Mouse (Mus musculus) CH12.LX (cell line): Measurements from ENCODE around the gene Rpl11. TPM values are rescaled to one million over a fixed set of nuclear protein-coding genes. Genes with fewer than 3 reads are reported as not detected.

ENCODE experiments used
- DNase-seq: peaks from one replicate; pipeline ENCODE4 v3.0.0-alpha.2; 2013; ENCODE audit errors: extremely low read depth
- H3K27ac ChIP-seq: 2 replicates; pipeline ENCODE4 v1.5.1; 2012; ENCODE audit warnings: low read depth, mild to moderate bottlenecking, control low read depth, moderate library complexity; ENCODE audit not compliant: insufficient read depth
- H3K27me3 ChIP-seq: replicated peaks from 2 replicates; pipeline ENCODE3; 2012; ENCODE audit warnings: inconsistent platforms
- H3K36me3 ChIP-seq, 2 experiments: replicated peaks in 1 of 2; 2 replicates each; pipeline versions ENCODE3 to v1.6.1; 2012; ENCODE audit warnings: inconsistent platforms in 1 of 2, low read length in 1 of 2, mild to moderate bottlenecking in 1 of 2, mixed read lengths in 1 of 2, moderate library complexity in 1 of 2; ENCODE audit not compliant: control insufficient read depth in 1 of 2, insufficient read depth in 1 of 2
- H3K4me1 ChIP-seq, 2 experiments: 2 replicates each; pipeline ENCODE4 v1.6.1; 2012; ENCODE audit warnings: inconsistent platforms in 1 of 2, moderate library complexity in 1 of 2; ENCODE audit not compliant: insufficient read depth in 2 of 2, control insufficient read depth in 1 of 2
- H3K4me2 ChIP-seq: 2 replicates; pipeline ENCODE4 v1.6.1; 2012; ENCODE audit warnings: low read depth, mild to moderate bottlenecking, control low read depth; ENCODE audit not compliant: poor library complexity, insufficient read depth, severe bottlenecking
- H3K4me3 ChIP-seq, 3 experiments: fragments of 150-350 bp in 1 of 3; sonication (generic) in 1 of 3; replicated peaks in 1 of 3; 2 replicates each; pipeline versions ENCODE3 to v1.5.1; 2011 to 2012; ENCODE audit warnings: low read depth in 2 of 3, low read length in 2 of 3, mild to moderate bottlenecking in 2 of 3, moderate library complexity in 2 of 3, control low read depth in 1 of 3, improper control_type of control experiment in 1 of 3, inconsistent platforms in 1 of 3, mixed read lengths in 1 of 3; ENCODE audit not compliant: poor library complexity in 1 of 3
- H3K79me2 ChIP-seq: replicated peaks from 2 replicates; pipeline ENCODE4 v1.6.1; 2012; ENCODE audit warnings: mild to moderate bottlenecking, moderate library complexity; ENCODE audit not compliant: control insufficient read depth, poor library complexity, insufficient read depth, severe bottlenecking; ENCODE audit errors: extremely low read depth
- H3K9ac ChIP-seq: 2 replicates; pipeline ENCODE4 v1.6.1; 2012; ENCODE audit warnings: low read depth, mild to moderate bottlenecking, control low read depth, moderate library complexity; ENCODE audit not compliant: insufficient read depth
- H3K9me3 ChIP-seq: replicated peaks from 2 replicates; pipeline ENCODE3; 2012; ENCODE audit warnings: low read length, inconsistent platforms, mixed read lengths
- BHLHE40 ChIP-seq: IDR thresholded peaks from 2 replicates; pipeline ENCODE4 v1.6.1; 2011; ENCODE audit warnings: mild to moderate bottlenecking, low read depth, low read length, improper control_type of control experiment
- CHD1 ChIP-seq: IDR thresholded peaks from 2 replicates; pipeline ENCODE4 v1.6.1; 2012; ENCODE audit warnings: low read depth, low read length, improper control_type of control experiment, inconsistent platforms
- CTCF ChIP-seq, 2 experiments: IDR thresholded peaks in 1 of 2; conservative IDR thresholded peaks in 1 of 2; 2 replicates each; pipeline ENCODE4 v1.5.1; 2011 to 2012; ENCODE audit warnings: low read depth in 2 of 2, low read length in 2 of 2, improper control_type of control experiment in 1 of 2, inconsistent platforms in 1 of 2, mild to moderate bottlenecking in 1 of 2, moderate library complexity in 1 of 2
- E2F4 ChIP-seq: IDR thresholded peaks from 2 replicates; pipeline ENCODE4 v1.6.1; 2011; ENCODE audit warnings: low read depth, low read length, improper control_type of control experiment; ENCODE audit not compliant: insufficient replicate concordance
- EP300 ChIP-seq: IDR thresholded peaks from 2 replicates; pipeline ENCODE4 v1.6.1; 2011; ENCODE audit warnings: low read length, improper control_type of control experiment
- GABPA ChIP-seq: IDR thresholded peaks from 2 replicates; pipeline ENCODE4 v1.6.1; 2012; ENCODE audit warnings: low read depth, low read length, improper control_type of control experiment, inconsistent platforms; ENCODE audit not compliant: insufficient replicate concordance
- HCFC1 ChIP-seq: IDR thresholded peaks from 2 replicates; pipeline ENCODE4 v1.6.1; 2012; ENCODE audit warnings: low read depth, mild to moderate bottlenecking, inconsistent platforms, low read length, improper control_type of control experiment
- IRF4 ChIP-seq: IDR thresholded peaks from 2 replicates; pipeline ENCODE4 v1.6.1; 2014; ENCODE audit warnings: low read depth, mild to moderate bottlenecking, inconsistent platforms, low read length, improper control_type of control experiment
- JUN ChIP-seq: IDR thresholded peaks from 2 replicates; pipeline ENCODE4 v1.6.1; 2011; ENCODE audit warnings: low read depth, mild to moderate bottlenecking, low read length, improper control_type of control experiment, moderate library complexity; ENCODE audit not compliant: insufficient read depth
- KAT2A ChIP-seq: IDR thresholded peaks from 2 replicates; pipeline ENCODE4 v1.6.1; 2012; ENCODE audit warnings: low read length, improper control_type of control experiment, inconsistent platforms; ENCODE audit not compliant: insufficient replicate concordance
- MAX ChIP-seq: IDR thresholded peaks from 2 replicates; pipeline ENCODE4 v1.6.1; 2011; ENCODE audit warnings: low read length, improper control_type of control experiment
- MEF2A ChIP-seq: IDR thresholded peaks from 2 replicates; pipeline ENCODE4 v1.6.1; 2014; ENCODE audit warnings: low read depth, mild to moderate bottlenecking, inconsistent platforms, low read length, improper control_type of control experiment, borderline replicate concordance
- MXI1 ChIP-seq: IDR thresholded peaks from 2 replicates; pipeline ENCODE4 v1.6.1; 2011; ENCODE audit warnings: mild to moderate bottlenecking, low read depth, low read length, improper control_type of control experiment
- NRF1 ChIP-seq: IDR thresholded peaks from 2 replicates; pipeline ENCODE4 v1.6.1; 2014; ENCODE audit warnings: low read depth, mild to moderate bottlenecking, inconsistent platforms, low read length, improper control_type of control experiment, moderate library complexity
- PAX5 ChIP-seq: IDR thresholded peaks from 2 replicates; pipeline ENCODE4 v1.6.1; 2012; ENCODE audit warnings: low read length, inconsistent platforms, mixed read lengths
- POLR2A ChIP-seq: IDR thresholded peaks from 2 replicates; pipeline ENCODE4 v1.6.1; 2011; ENCODE audit warnings: low read depth, mild to moderate bottlenecking, improper control_type of control experiment, low read length
- POLR2AphosphoS2 ChIP-seq: IDR thresholded peaks from 2 replicates; pipeline ENCODE4 v1.6.1; 2011; ENCODE audit warnings: low read depth, low read length, improper control_type of control experiment
- RAD21 ChIP-seq: IDR thresholded peaks from 2 replicates; pipeline ENCODE4 v1.6.1; 2011; ENCODE audit warnings: low read depth, mild to moderate bottlenecking, low read length, improper control_type of control experiment, moderate library complexity
- SIN3A ChIP-seq: IDR thresholded peaks from 2 replicates; pipeline ENCODE4 v1.6.1; 2012; ENCODE audit warnings: low read length, improper control_type of control experiment, inconsistent platforms
- SMC3 ChIP-seq: IDR thresholded peaks from 2 replicates; pipeline ENCODE4 v1.6.1; 2011; ENCODE audit warnings: low read depth, low read length, improper control_type of control experiment
- UBTF ChIP-seq: IDR thresholded peaks from 2 replicates; pipeline ENCODE4 v1.6.1; 2012; ENCODE audit warnings: low read depth, mild to moderate bottlenecking, inconsistent platforms, low read length, improper control_type of control experiment, moderate library complexity
- USF2 ChIP-seq: conservative IDR thresholded peaks from 2 replicates; pipeline ENCODE4 v1.6.1; 2011; ENCODE audit warnings: low read depth, low read length, improper control_type of control experiment
- ZC3H11A ChIP-seq: IDR thresholded peaks from 2 replicates; pipeline ENCODE4 v1.6.1; 2012; ENCODE audit warnings: low read depth, mild to moderate bottlenecking, inconsistent platforms, low read length, improper control_type of control experiment
- ZKSCAN1 ChIP-seq: IDR thresholded peaks from 2 replicates; pipeline ENCODE4 v1.6.1; 2012; ENCODE audit warnings: low read depth, inconsistent platforms, low read length, improper control_type of control experiment, borderline replicate concordance
- dilution Hi-C: fragments of 300-500 bp; cut with MboI; formaldehyde crosslinking; loops from 2 replicates; pipeline ENCODE4 v1.14.3; 2020; ENCODE audit warnings: low sequenced_read_pairs; ENCODE audit not compliant: extremely low pct_unique_long_range_greater_than_20kb, extremely low pct_ligation_motif_present
- in situ Hi-C: fragments of 300-500 bp; cut with MboI; formaldehyde crosslinking; loops from 3 replicates; pipeline ENCODE4 v1.14.3; 2019; ENCODE audit warnings: low sequenced_read_pairs, low pct_ligation_motif_present, low pct_unique_long_range_greater_than_20kb, mixed read lengths
- polyA plus RNA-seq: library from polyadenylated mRNA; unstranded; fragments of >175 nt; gene quantifications from 2 replicates; pipeline ENCODE4 v1.2.1, GENCODE M21; 2012; ENCODE audit warnings: low read depth; ENCODE audit not compliant: insufficient read length
- total RNA-seq, 2 experiments: library from RNA; depleted of rRNA; stranded (reverse); fragments of 300-350 nt in 1 of 2; fragments of >200 nt in 1 of 2; gene quantifications; 2 replicates each; pipeline ENCODE4 v1.2.3; 2012 to 2014

Gene Rpl11
- total and polyA plus RNA-seq, 3 experiments = 1,170 to 2,513 (median 1,661) TPM

GRCm38 (mm10) chr4:136084840-136085239 lies 31.6 kb upstream of the Rpl11 start:
- Histone ChIP-seq H3K9me3 (peaks cover 7% of the 10 kb centered on the region), H3K27ac (no peak overlapping the region), H3K4me1 (peaks cover 21 to 58% of the 10 kb centered on the region in 2 experiments), H3K79me2 (no peaks in the 10 kb centered on the region), H3K9ac (no peak overlapping the region), H3K27me3 (peaks cover 34% of the 10 kb centered on the region), H3K36me3 (no peaks in the 10 kb centered on the region), H3K4me2 (no peak overlapping the region), H3K4me3 (no peak overlapping the region)
- dilution Hi-C loops = no loop called here
- TF ChIP-seq RAD21 (no peak), MAX (no peak), JUN (no peak), UBTF (no peak), ZKSCAN1 (no peak), MXI1 (no peak), GABPA (no peak), CTCF (conservative IDR thresholded peaks at IDR 0.05 in 1 of 2, IDR thresholded peaks at IDR 0.05 in 1 of 2; ENCODE audit: low read depth in 2 of 2, low read length in 2 of 2) (no peak), IRF4 (no peak), POLR2AphosphoS2 (no peak), MEF2A (no peak), E2F4 (no peak), KAT2A (no peak), HCFC1 (no peak), PAX5 (no peak), SMC3 (no peak), POLR2A (no peak), EP300 (no peak), USF2 (no peak), BHLHE40 (no peak)
- no peak for DNase-seq
- in situ Hi-C loops = no loop called here

GRCm38 (mm10) chr4:136083269-136084105 lies 30.3 kb upstream of the Rpl11 start:
- TF ChIP-seq NRF1 (no peak), EP300 (no peak), GABPA (no peak), UBTF (no peak), KAT2A (no peak), MXI1 (no peak), IRF4 (no peak), BHLHE40 (no peak), SIN3A (no peak), MAX (no peak), PAX5 (no peak), RAD21 (no peak), ZC3H11A (no peak), CHD1 (no peak), E2F4 (no peak), JUN (no peak), SMC3 (no peak)
- TF ChIP-seq, all 38 proteins: peak for 0
- no peak for DNase-seq
- peaks cover 7% of the 10 kb centered on the region for H3K9me3 ChIP-seq
- no peak overlapping the region for H3K9ac ChIP-seq
- in situ Hi-C loops (no loop called here), dilution Hi-C loops (no loop called here)
- peaks cover 16 to 52% of the 10 kb centered on the region in 2 experiments for H3K4me1 ChIP-seq
- no peaks in the 10 kb centered on the region for H3K79me2 ChIP-seq
- no peaks in the 10 kb centered on the region for H3K36me3 ChIP-seq
- H3K27ac ChIP-seq = no peak overlapping the region
- H3K4me2 ChIP-seq = no peak overlapping the region
- H3K27me3 ChIP-seq = peaks cover 34% of the 10 kb centered on the region
- no peak overlapping the region for H3K4me3 ChIP-seq
